In the genomic region with DNA sequence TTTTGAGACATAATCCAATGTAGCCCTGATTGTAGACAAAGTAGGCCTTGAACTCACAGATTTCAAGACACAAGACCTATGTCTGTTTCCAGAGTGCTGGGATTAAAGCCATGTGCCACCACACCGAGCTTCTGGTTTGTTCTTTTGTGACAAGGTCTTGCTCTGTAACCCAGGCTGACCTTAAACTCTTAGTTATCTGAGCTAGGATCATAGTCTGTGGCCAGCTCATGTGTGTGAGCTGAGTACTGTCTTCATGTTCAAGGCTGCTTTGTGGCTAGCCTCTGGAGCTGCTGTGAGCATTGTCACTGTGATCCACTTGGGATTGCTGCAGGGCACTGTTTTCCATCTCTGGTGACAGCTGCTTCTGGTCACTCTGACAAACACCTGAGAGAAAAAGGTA, we compare ENCODE assay signal across 16 mouse cellular contexts. TPM values are rescaled to one million over a fixed set of nuclear protein-coding genes. Genes with fewer than 3 reads are reported as not detected.
DNase-seq lines count a peak whose midpoint lies in the region; ATAC-seq and TF ChIP-seq lines count a peak whose summit lies in the region.
"Had no signal": no experiment of that assay in that cellular context is flagged by ENCODE, and none has a peak within 500 bp of the region (broad histone marks: within the 10 kb centered on the region; RNA-seq: fewer than 3 reads in every experiment).

No protein-coding gene starts in this region.

- peaks cover 55% of the 10 kb centered on the region for H3K36me3 ChIP-seq in liver, embryonic 12.5 days
- H3K36me3 ChIP-seq in liver, postnatal 0 days (replicated peaks; ENCODE audit: insufficient read depth, low read length): peaks cover 43% of the 10 kb centered on the region
- H3K36me3 ChIP-seq in neural tube, embryonic 13.5 days: peaks cover 43% of the 10 kb centered on the region
- H3K36me3 ChIP-seq in neural tube, embryonic 15.5 days: peaks cover 43% of the 10 kb centered on the region

- 45% methylated on average over 1 of the region's 1 CpGs for WGBS in liver, embryonic 12.5 days (ENCODE audit: insufficient replicate concordance)
- WGBS in liver, postnatal 0 days (ENCODE audit: insufficient replicate concordance): 47% methylated on average over 1 of the region's 1 CpGs
- 83% methylated on average over 1 of the region's 1 CpGs for WGBS in neural tube, embryonic 13.5 days
- 90% methylated on average over 1 of the region's 1 CpGs for WGBS in neural tube, embryonic 15.5 days

- 0 out of 2 replicates have a peak overlapping the region, but pooled peaks have one; percentile 8 for H3K4me3 ChIP-seq in liver, embryonic 12.5 days
- H3K4me3 ChIP-seq in liver, postnatal 0 days (ENCODE audit: low read depth, low read length): no peak overlapping the region
- no peak overlapping the region for H3K4me3 ChIP-seq in neural tube, embryonic 13.5 days
- H3K4me3 ChIP-seq in neural tube, embryonic 15.5 days (replicated peaks): no peak overlapping the region
- H3K4me3 ChIP-seq: embryonic facial prominence, embryonic 15.5 days; forebrain, embryonic 12.5 days; heart, embryonic 15.5 days; hindbrain, embryonic 13.5 days had no signal

- H3K9me3 ChIP-seq in liver, embryonic 12.5 days (replicated peaks): no peaks in the 10 kb centered on the region
- H3K9me3 ChIP-seq in liver, postnatal 0 days (ENCODE audit: low read length): no peaks in the 10 kb centered on the region
- H3K9me3 ChIP-seq in neural tube, embryonic 13.5 days: no peaks in the 10 kb centered on the region
- no peaks in the 10 kb centered on the region for H3K9me3 ChIP-seq in neural tube, embryonic 15.5 days (replicated peaks)
- H3K9me3 ChIP-seq: embryonic facial prominence, embryonic 15.5 days; forebrain, embryonic 12.5 days; heart, embryonic 15.5 days; hindbrain, embryonic 13.5 days had no signal

- H3K27ac ChIP-seq in liver, embryonic 12.5 days: peak overlapping the region; percentile 49; the same call in 1 of the 2 replicates
- no peak overlapping the region for H3K27ac ChIP-seq in liver, postnatal 0 days (ENCODE audit: low read depth)
- H3K27ac ChIP-seq in neural tube, embryonic 13.5 days (replicated peaks): no peak overlapping the region
- no peak overlapping the region for H3K27ac ChIP-seq in neural tube, embryonic 15.5 days (replicated peaks)
- H3K27ac ChIP-seq: embryonic facial prominence, embryonic 15.5 days; forebrain, embryonic 12.5 days; heart, embryonic 15.5 days; hindbrain, embryonic 13.5 days; hindbrain, postnatal 0 days had no signal

- DNase-seq in adrenal gland, adult 2 months: peak; percentile 68
- no peak for DNase-seq in adrenal gland, adult 18-20 months (ENCODE audit: low spot score in 2 of 2)
- no peak for DNase-seq in liver, postnatal 0 days
- no peak for DNase-seq in embryo, embryonic 11 days
- no peak for DNase-seq in frontal cortex, postnatal 14 days (ENCODE audit: low spot score in 2 of 2)

- no peak for TF ChIP-seq CTCF in liver, postnatal 0 days (IDR thresholded peaks at IDR 0.05; ENCODE audit: low read depth)

- peaks cover 48% of the 10 kb centered on the region for H3K4me1 ChIP-seq in liver, embryonic 12.5 days
- peaks cover 17% of the 10 kb centered on the region for H3K4me1 ChIP-seq in liver, postnatal 0 days (ENCODE audit: insufficient read depth)
- peaks cover 17% of the 10 kb centered on the region for H3K4me1 ChIP-seq in neural tube, embryonic 13.5 days (replicated peaks)
- peaks cover 16% of the 10 kb centered on the region for H3K4me1 ChIP-seq in neural tube, embryonic 15.5 days

- ATAC-seq in liver, embryonic 12.5 days: no peak
- no peak for ATAC-seq in liver, postnatal 0 days
- no peak for ATAC-seq in neural tube, embryonic 13.5 days (ENCODE audit: low read depth)
- no peak for ATAC-seq in neural tube, embryonic 15.5 days (ENCODE audit: low FRiP score)
- ATAC-seq: forebrain, embryonic 16.5 days; hindbrain, postnatal 0 days had no signal

- 0 out of 2 replicates have a peak overlapping the region, but pooled peaks have one; percentile 23 for H3K9ac ChIP-seq in liver, embryonic 12.5 days
- no peak overlapping the region for H3K9ac ChIP-seq in liver, postnatal 0 days (replicated peaks)
- H3K9ac ChIP-seq in neural tube, embryonic 13.5 days: peak overlapping the region; percentile 22; the same call in 1 of the 2 replicates
- no peak overlapping the region for H3K9ac ChIP-seq in neural tube, embryonic 15.5 days (replicated peaks)
- H3K9ac ChIP-seq: embryonic facial prominence, embryonic 15.5 days; forebrain, embryonic 12.5 days; heart, embryonic 15.5 days; hindbrain, embryonic 13.5 days had no signal

- H3K4me2 ChIP-seq in liver, embryonic 12.5 days: peak overlapping the region; percentile 93; the same call in 1 of the 2 replicates
- no peak overlapping the region for H3K4me2 ChIP-seq in liver, postnatal 0 days (ENCODE audit: low read depth, low read length)
- H3K4me2 ChIP-seq in neural tube, embryonic 13.5 days: no peak overlapping the region
- H3K4me2 ChIP-seq in neural tube, embryonic 15.5 days: no peak overlapping the region
- H3K4me2 ChIP-seq: embryonic facial prominence, embryonic 15.5 days; forebrain, embryonic 12.5 days; heart, embryonic 15.5 days; hindbrain, embryonic 13.5 days had no signal

- no peak for TF ChIP-seq EP300 in liver, postnatal 0 days (IDR thresholded peaks at IDR 0.05; ENCODE audit: low read depth)

- no peaks in the 10 kb centered on the region for H3K27me3 ChIP-seq in liver, embryonic 12.5 days (replicated peaks)
- H3K27me3 ChIP-seq in liver, postnatal 0 days (ENCODE audit: insufficient read depth, low read length): no peaks in the 10 kb centered on the region
- H3K27me3 ChIP-seq in neural tube, embryonic 13.5 days: peaks cover 2% of the 10 kb centered on the region; the same call in 1 of the 2 replicates
- no peaks in the 10 kb centered on the region for H3K27me3 ChIP-seq in neural tube, embryonic 15.5 days (replicated peaks)
- H3K27me3 ChIP-seq: CH12.LX; embryonic facial prominence, embryonic 15.5 days; forebrain, embryonic 12.5 days; heart, embryonic 15.5 days; hindbrain, embryonic 13.5 days had no signal

RNA-seq across cellular contexts. Expression of gene Taldo1, which starts 3.3 kb away (rescaled TPM):
- 100 to 1,000 TPM; 640 to 700 TPM for total RNA-seq in adrenal gland, adult 2 months (2021)
- polyA plus RNA-seq in adrenal gland, adult 2 months (2012; rRNA removed): 260 and 309 TPM in 2 replicates
- total RNA-seq in adrenal gland, adult 18-20 months (2021): 100 to 1,000 TPM; 677 to 814 TPM
- 516 and 525 TPM in 2 replicates for polyA plus RNA-seq in liver, embryonic 12.5 days (2016; fragmentation: Nextera tagmentation; extraction: Ambion mirVana)
- polyA plus RNA-seq in liver, postnatal 0 days (2015; fragmentation: Nextera tagmentation; extraction: Ambion mirVana): 246 and 265 TPM in 2 replicates
- 328 and 340 TPM in 2 replicates for polyA plus RNA-seq in neural tube, embryonic 13.5 days (2015; fragmentation: Nextera tagmentation; extraction: Ambion mirVana)
- polyA plus RNA-seq in neural tube, embryonic 15.5 days (2015; fragmentation: Nextera tagmentation; extraction: Ambion mirVana): 269 and 298 TPM in 2 replicates

RNA-seq across cellular contexts. Expression of gene Gatd1, which starts 18.6 kb away (rescaled TPM):
- total RNA-seq in adrenal gland, adult 2 months (2021): 10 to 100 TPM; 29.7 to 41.1 TPM
- polyA plus RNA-seq in adrenal gland, adult 2 months (2012; rRNA removed): 49.5 and 58.2 TPM in 2 replicates
- 10 to 100 TPM; 25.5 to 35.3 TPM for total RNA-seq in adrenal gland, adult 18-20 months (2021)
- polyA plus RNA-seq in liver, embryonic 12.5 days (2016; fragmentation: Nextera tagmentation; extraction: Ambion mirVana): 21.1 and 22.8 TPM in 2 replicates
- polyA plus RNA-seq in liver, postnatal 0 days (2015; fragmentation: Nextera tagmentation; extraction: Ambion mirVana): 17.4 and 18.2 TPM in 2 replicates
- polyA plus RNA-seq in neural tube, embryonic 13.5 days (2015; fragmentation: Nextera tagmentation; extraction: Ambion mirVana): 47.0 and 51.4 TPM in 2 replicates
- 49.3 and 50.4 TPM in 2 replicates for polyA plus RNA-seq in neural tube, embryonic 15.5 days (2015; fragmentation: Nextera tagmentation; extraction: Ambion mirVana)

RNA-seq across cellular contexts. Expression of gene Cend1, which starts 33.9 kb away (rescaled TPM):
- total RNA-seq in adrenal gland, adult 2 months (2021): 1 to 10 TPM; 1.6 to 2.8 TPM
- polyA plus RNA-seq in adrenal gland, adult 2 months (2012; rRNA removed): 1.00 and 1.2 TPM in 2 replicates
- total RNA-seq in adrenal gland, adult 18-20 months (2021): 1 to 10 TPM; 1.7 to 2.4 TPM
- 0.10 and 0.16 TPM in 2 replicates for polyA plus RNA-seq in liver, embryonic 12.5 days (2016; fragmentation: Nextera tagmentation; extraction: Ambion mirVana)
- polyA plus RNA-seq in liver, postnatal 0 days (2015; fragmentation: Nextera tagmentation; extraction: Ambion mirVana): not detected in 2 replicates
- 94.3 and 111 TPM in 2 replicates for polyA plus RNA-seq in neural tube, embryonic 13.5 days (2015; fragmentation: Nextera tagmentation; extraction: Ambion mirVana)
- 185 and 208 TPM in 2 replicates for polyA plus RNA-seq in neural tube, embryonic 15.5 days (2015; fragmentation: Nextera tagmentation; extraction: Ambion mirVana)
- total RNA-seq: CH12.LX; hematopoietic stem cell, adult 5-6 weeks had no signal

RNA-seq across cellular contexts. Expression of gene Slc25a22, which starts 42.3 kb away (rescaled TPM):
- 100 to 1,000 TPM; 125 to 172 TPM for total RNA-seq in adrenal gland, adult 2 months (2021)
- polyA plus RNA-seq in adrenal gland, adult 2 months (2012; rRNA removed): 234 and 236 TPM in 2 replicates
- total RNA-seq in adrenal gland, adult 18-20 months (2021): 100 to 1,000 TPM; 104 to 105 TPM
- polyA plus RNA-seq in liver, embryonic 12.5 days (2016; fragmentation: Nextera tagmentation; extraction: Ambion mirVana): 26.0 and 27.1 TPM in 2 replicates
- polyA plus RNA-seq in liver, postnatal 0 days (2015; fragmentation: Nextera tagmentation; extraction: Ambion mirVana): 38.4 and 41.6 TPM in 2 replicates
- polyA plus RNA-seq in neural tube, embryonic 13.5 days (2015; fragmentation: Nextera tagmentation; extraction: Ambion mirVana): 59.6 and 66.7 TPM in 2 replicates
- 76.7 and 88.8 TPM in 2 replicates for polyA plus RNA-seq in neural tube, embryonic 15.5 days (2015; fragmentation: Nextera tagmentation; extraction: Ambion mirVana)

RNA-seq across cellular contexts. Expression of gene Pidd1, which starts 48.5 kb away (rescaled TPM):
- 1 to 10 TPM; 1.4 to 1.5 TPM for total RNA-seq in adrenal gland, adult 2 months (2021)
- 9.2 and 11.2 TPM in 2 replicates for polyA plus RNA-seq in adrenal gland, adult 2 months (2012; rRNA removed)
- 1 to 10 TPM; 1.1 to 1.4 TPM for total RNA-seq in adrenal gland, adult 18-20 months (2021)
- polyA plus RNA-seq in liver, embryonic 12.5 days (2016; fragmentation: Nextera tagmentation; extraction: Ambion mirVana): 17.3 and 17.7 TPM in 2 replicates
- 3.6 and 4.3 TPM in 2 replicates for polyA plus RNA-seq in liver, postnatal 0 days (2015; fragmentation: Nextera tagmentation; extraction: Ambion mirVana)
- 3.8 and 3.9 TPM in 2 replicates for polyA plus RNA-seq in neural tube, embryonic 13.5 days (2015; fragmentation: Nextera tagmentation; extraction: Ambion mirVana)
- 2.7 and 5.0 TPM in 2 replicates for polyA plus RNA-seq in neural tube, embryonic 15.5 days (2015; fragmentation: Nextera tagmentation; extraction: Ambion mirVana)

Comparison
In these comparisons a context has a peak if more than half of its experiments do, and no peak if none do; other contexts are left out.
1. H3K9ac ChIP-seq: peak in liver, embryonic 12.5 days (single experiment) and neural tube, embryonic 13.5 days (single experiment); none in liver, postnatal 0 days (single experiment) and neural tube, embryonic 15.5 days (single experiment).
2. RNA of gene Cend1, which starts 33.9 kb away (polyA plus RNA-seq): 185 to 208 TPM in neural tube, embryonic 15.5 days and 94.3 to 111 TPM in neural tube, embryonic 13.5 days; 1.00 to 1.2 TPM in adrenal gland, adult 2 months, 0.10 to 0.16 TPM in liver, embryonic 12.5 days and not detected in liver, postnatal 0 days; every median in the first group is over 10 times any median in the second.